10 mouse cellular contexts compared by ENCODE assay signal in genomic region chr8:34320158-34320587, GRCm38 (mm10).
DNase-seq lines count a peak whose midpoint lies in the region; ATAC-seq and TF ChIP-seq lines count a peak whose summit lies in the region.
"Had no signal": no experiment of that assay in that cellular context is flagged by ENCODE, and none has a peak within 500 bp of the region (broad histone marks: within the 10 kb centered on the region; RNA-seq: fewer than 3 reads in every experiment).

No protein-coding gene starts in this region.

- WGBS in kidney, embryonic 16.5 days, result 41% methylated on average over 6 of the region's 6 CpGs
- WGBS in midbrain, embryonic 14.5 days, result 4% methylated on average over 6 of the region's 6 CpGs
- WGBS in lung, adult 2 months, result 49% methylated on average over 6 of the region's 6 CpGs

- H3K4me1 ChIP-seq in kidney, embryonic 16.5 days (ENCODE audit: insufficient read depth, low read length), result 0 out of 2 replicates have a peak, but pooled peaks cover 4% of the 10 kb centered on the region
- peaks cover 33% of the 10 kb centered on the region for H3K4me1 ChIP-seq in midbrain, embryonic 14.5 days (ENCODE audit: control insufficient read depth, insufficient read depth, low read length)
- no peaks in the 10 kb centered on the region for H3K4me1 ChIP-seq in lung, adult 2 months (ENCODE audit: control insufficient read depth, insufficient read depth, low read length)
- H3K4me1 ChIP-seq: embryonic facial prominence, embryonic 12.5 days had no signal

- H3K4me3 ChIP-seq in kidney, embryonic 16.5 days (ENCODE audit: low read length), result no peak overlapping the region
- no peak overlapping the region for H3K4me3 ChIP-seq in midbrain, embryonic 14.5 days (replicated peaks; ENCODE audit: low read depth, low read length)
- no peak overlapping the region for H3K4me3 ChIP-seq in lung, adult 2 months (replicated peaks; ENCODE audit: extremely low read depth, low read depth, low read length)
- H3K4me3 ChIP-seq: embryonic facial prominence, embryonic 12.5 days had no signal

- no peak for TF ChIP-seq CTCF in lung, adult 2 months (IDR thresholded peaks at IDR 0.05; ENCODE audit: insufficient read depth, low read length)

- no peaks in the 10 kb centered on the region for H3K27me3 ChIP-seq in kidney, embryonic 16.5 days (ENCODE audit: insufficient read depth, low read length)
- H3K27me3 ChIP-seq in midbrain, embryonic 14.5 days (ENCODE audit: control insufficient read depth, insufficient read depth, low read length), result no peaks in the 10 kb centered on the region; the same call in 1 of the 2 replicates

- ATAC-seq in kidney, embryonic 16.5 days (ENCODE audit: low FRiP score, low TSS enrichment), result peak; percentile 61
- ATAC-seq in midbrain, embryonic 14.5 days (ENCODE audit: low FRiP score, low TSS enrichment), result peak; percentile 88
- no peak for ATAC-seq in activated CD4-positive, CD25-positive, alpha-beta regulatory T cell, adult 4 months

- peak; percentile 88 for DNase-seq in brain, adult 2 months (ENCODE audit: low read depth, low spot score)
- DNase-seq in embryo, embryonic 9.5 days (ENCODE audit: extremely low spot score), result peak; percentile 39
- DNase-seq in midbrain, embryonic 14.5 days, result peak; percentile 96
- DNase-seq in lung, adult 2 months, result no peak
- no peak for DNase-seq in heart, adult 9 months (ENCODE audit: low spot score in 2 of 2)
- DNase-seq in urinary bladder, postnatal 25 days (ENCODE audit: low spot score), result no peak
- DNase-seq: lung, postnatal 14 days had no signal

- H3K27ac ChIP-seq in kidney, embryonic 16.5 days (ENCODE audit: low read length), result no peak overlapping the region
- H3K27ac ChIP-seq in midbrain, embryonic 14.5 days (replicated peaks; ENCODE audit: low read depth, low read length), result peak overlapping the region; percentile 75
- H3K27ac ChIP-seq: embryonic facial prominence, embryonic 12.5 days had no signal

- no peaks in the 10 kb centered on the region for H3K9me3 ChIP-seq in kidney, embryonic 16.5 days (ENCODE audit: low read length)
- H3K9me3 ChIP-seq in midbrain, embryonic 14.5 days (ENCODE audit: control insufficient read depth, low read length), result no peaks in the 10 kb centered on the region
- H3K9me3 ChIP-seq: embryonic facial prominence, embryonic 12.5 days had no signal

- H3K4me2 ChIP-seq in kidney, embryonic 16.5 days (replicated peaks; ENCODE audit: low read depth, low read length), result no peak overlapping the region
- peak overlapping the region; percentile 34 for H3K4me2 ChIP-seq in midbrain, embryonic 14.5 days (ENCODE audit: low read length)
- H3K4me2 ChIP-seq: embryonic facial prominence, embryonic 12.5 days had no signal

- no peak for TF ChIP-seq POLR2A in lung, adult 2 months (IDR thresholded peaks at IDR 0.05; ENCODE audit: borderline replicate concordance, extremely low read depth, low read depth, low read length)

- H3K9ac ChIP-seq in kidney, embryonic 16.5 days (replicated peaks; ENCODE audit: low read length), result no peak overlapping the region
- H3K9ac ChIP-seq in midbrain, embryonic 14.5 days (replicated peaks; ENCODE audit: low read length), result no peak overlapping the region
- H3K9ac ChIP-seq: embryonic facial prominence, embryonic 12.5 days had no signal

- H3K36me3 ChIP-seq in kidney, embryonic 16.5 days (ENCODE audit: insufficient read depth, low read length), result no peaks in the 10 kb centered on the region
- H3K36me3 ChIP-seq in midbrain, embryonic 14.5 days (ENCODE audit: control insufficient read depth, insufficient read depth, low read length), result no peaks in the 10 kb centered on the region
- H3K36me3 ChIP-seq: embryonic facial prominence, embryonic 12.5 days had no signal

Comparison
In these comparisons a context has a peak if more than half of its experiments do, and no peak if none do; other contexts are left out.
1. DNase-seq: peak in brain, adult 2 months (single experiment), embryo, embryonic 9.5 days (single experiment) and midbrain, embryonic 14.5 days (single experiment); none in lung, adult 2 months (single experiment), heart, adult 9 months (0 of 2) and urinary bladder, postnatal 25 days (single experiment).